In the genomic region with DNA sequence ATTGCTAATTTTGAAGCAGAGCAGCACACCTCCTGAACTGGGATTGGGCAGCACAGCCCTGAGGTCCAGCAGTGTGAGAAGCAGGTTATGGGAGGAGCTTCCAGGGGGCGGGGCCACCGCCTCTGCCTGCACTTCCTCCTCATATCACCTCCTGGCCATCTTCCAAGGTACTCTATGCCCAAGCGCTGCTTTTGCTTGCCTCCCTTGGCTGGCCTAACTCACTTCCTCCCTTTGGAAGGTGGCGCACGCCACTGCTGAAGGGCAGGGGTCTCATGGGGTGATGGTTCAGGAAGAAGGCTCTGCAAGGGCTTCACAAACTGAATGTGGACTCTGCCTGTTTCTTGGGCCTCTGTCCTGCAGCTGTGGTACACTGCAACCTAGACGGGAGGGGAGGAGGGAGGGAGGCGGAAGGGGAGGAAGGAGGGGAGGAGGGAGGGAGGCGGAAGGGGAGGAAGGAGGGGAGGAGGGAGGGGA, we compare ENCODE assay signal across 9 mouse cellular contexts. TPM values are rescaled to one million over a fixed set of nuclear protein-coding genes. Genes with fewer than 3 reads are reported as not detected.
A peak's percentile ranks its signal among the peaks of the same experiment; 100 is the strongest.
DNase-seq lines count a peak whose midpoint lies in the region.
"Had no signal": no experiment of that assay in that cellular context is flagged by ENCODE, and none has a peak within 500 bp of the region (broad histone marks: within the 10 kb centered on the region; RNA-seq: fewer than 3 reads in every experiment).

No protein-coding gene starts in this region.

- no peaks in the 10 kb centered on the region for H3K36me3 ChIP-seq in midbrain, embryonic 10.5 days
- H3K36me3 ChIP-seq: embryonic facial prominence, embryonic 15.5 days had no signal

- WGBS in midbrain, embryonic 10.5 days = 14% methylated on average over 5 of the region's 8 CpGs

- intact Hi-C loops in heart, postnatal 10 days (cut with DNase I) = no loop called here

- peaks cover 50% of the 10 kb centered on the region for H3K4me1 ChIP-seq in midbrain, embryonic 10.5 days

- peak; percentile 34 to 49 for DNase-seq in B cell, adult 2 months
- peak; percentile 62 for DNase-seq in adrenal gland, postnatal 14 days
- peak; percentile 17 to 33 for DNase-seq in heart, postnatal 10 days
- DNase-seq in kidney, postnatal 4 days = peak; percentile 73 to 84
- DNase-seq in midbrain, embryonic 10.5 days (ENCODE audit: low spot score) = no peak
- DNase-seq in urinary bladder, postnatal 36 days (ENCODE audit: low spot score in 2 of 2) = peak; percentile 60 to 64
- DNase-seq in right cerebral cortex, postnatal 36 days (ENCODE audit: low spot score in 2 of 2) = no peak
- no peak for DNase-seq in frontal cortex, postnatal 10 days (ENCODE audit: low spot score in 2 of 2)

- no peaks in the 10 kb centered on the region for H3K9me3 ChIP-seq in midbrain, embryonic 10.5 days (replicated peaks)
- H3K9me3 ChIP-seq: embryonic facial prominence, embryonic 15.5 days had no signal

- H3K27ac ChIP-seq in midbrain, embryonic 10.5 days (replicated peaks) = peak overlapping the region; percentile 95
- H3K27ac ChIP-seq: embryonic facial prominence, embryonic 15.5 days had no signal

- peaks cover 39% of the 10 kb centered on the region for H3K27me3 ChIP-seq in midbrain, embryonic 10.5 days (ENCODE audit: low read depth, poor library complexity, severe bottlenecking)

- peak overlapping the region; percentile 67 for H3K4me3 ChIP-seq in midbrain, embryonic 10.5 days

RNA-seq across cellular contexts. Expression of a gene that starts 1.4 kb away (rescaled TPM):
- total RNA-seq in adrenal gland, postnatal 14 days (2021) = not detected in 2 replicates
- total RNA-seq in heart, postnatal 10 days (2021) = not detected
- 6.0 and 7.2 TPM in 2 replicates for polyA plus RNA-seq in midbrain, embryonic 10.5 days (2016; fragmentation: Nextera tagmentation; extraction: Ambion mirVana)

RNA-seq across cellular contexts. Expression of a gene that starts 21.0 kb away (rescaled TPM):
- total RNA-seq in adrenal gland, postnatal 14 days (2021) = 5.0 and 5.8 TPM in 2 replicates
- total RNA-seq in heart, postnatal 10 days (2021) = 1 to 10 TPM; 3.4 to 4.1 TPM
- 19.9 and 23.1 TPM in 2 replicates for polyA plus RNA-seq in midbrain, embryonic 10.5 days (2016; fragmentation: Nextera tagmentation; extraction: Ambion mirVana)

RNA-seq across cellular contexts. Expression of a gene that starts 33.1 kb away (rescaled TPM):
- total RNA-seq in adrenal gland, postnatal 14 days (2021) = 0.11 TPM in 1 of 2 replicates, not detected in the other
- total RNA-seq in heart, postnatal 10 days (2021) = not detected
- 0.06 and 0.07 TPM in 2 replicates for polyA plus RNA-seq in midbrain, embryonic 10.5 days (2016; fragmentation: Nextera tagmentation; extraction: Ambion mirVana)

RNA-seq across cellular contexts. Expression of a gene that starts 40.8 kb away (rescaled TPM):
- 26.2 and 27.8 TPM in 2 replicates for total RNA-seq in adrenal gland, postnatal 14 days (2021)
- total RNA-seq in heart, postnatal 10 days (2021) = 10 to 100 TPM; 26.0 to 26.5 TPM
- 81.7 and 90.0 TPM in 2 replicates for polyA plus RNA-seq in midbrain, embryonic 10.5 days (2016; fragmentation: Nextera tagmentation; extraction: Ambion mirVana)

Comparison
In these comparisons a context has a peak if more than half of its experiments do, and no peak if none do; other contexts are left out.
1. DNase-seq: peak in B cell, adult 2 months (2 of 2), adrenal gland, postnatal 14 days (single experiment), heart, postnatal 10 days (2 of 2), kidney, postnatal 4 days (2 of 2) and urinary bladder, postnatal 36 days (2 of 2); none in midbrain, embryonic 10.5 days (single experiment), right cerebral cortex, postnatal 36 days (0 of 2) and frontal cortex, postnatal 10 days (0 of 2).